Mouse (Mus musculus): ENCODE measurements around the gene Zmat5. TPM values are rescaled to one million over a fixed set of nuclear protein-coding genes. Genes with fewer than 3 reads are reported as not detected.

Gene Zmat5
- total RNA-seq, 1 experiment from 2014 or later: 8.8 TPM

GRCm38 (mm10) chr11:4760438-4760837 is 56.0 kb downstream of the Zmat5 start:
- ATAC-seq (replicated peaks; ENCODE audit: insufficient number of reproducible peaks, low FRiP score, low TSS enrichment, poor library complexity, severe bottlenecking): no peak

- ATAC-seq (replicated peaks; ENCODE audit: insufficient number of reproducible peaks, low FRiP score, low TSS enrichment, poor library complexity, severe bottlenecking): no peak
Observed at GRCm38 (mm10) chr11:4761991-4762390, 57.5 kb downstream of the Zmat5 start.

- ATAC-seq (replicated peaks; ENCODE audit: insufficient number of reproducible peaks, low FRiP score, low TSS enrichment, poor library complexity, severe bottlenecking): no peak
Observed at GRCm38 (mm10) chr11:4762511-4762910, 58.0 kb downstream of the Zmat5 start.

- ATAC-seq (replicated peaks; ENCODE audit: insufficient number of reproducible peaks, low FRiP score, low TSS enrichment, poor library complexity, severe bottlenecking): no peak
Observed at GRCm38 (mm10) chr11:4763631-4764030, 59.2 kb downstream of the Zmat5 start.

- no peak for ATAC-seq (replicated peaks; ENCODE audit: insufficient number of reproducible peaks, low FRiP score, low TSS enrichment, poor library complexity, severe bottlenecking)
Observed at GRCm38 (mm10) chr11:4764476-4764875, 60.0 kb downstream of the Zmat5 start.

GRCm38 (mm10) chr11:4768399-4768798 is 63.9 kb downstream of the Zmat5 start:
- ATAC-seq (replicated peaks; ENCODE audit: insufficient number of reproducible peaks, low FRiP score, low TSS enrichment, poor library complexity, severe bottlenecking): no peak

GRCm38 (mm10) chr11:4769293-4769692 is 64.8 kb downstream of the Zmat5 start:
- ATAC-seq (replicated peaks; ENCODE audit: insufficient number of reproducible peaks, low FRiP score, low TSS enrichment, poor library complexity, severe bottlenecking): no peak

GRCm38 (mm10) chr11:4769881-4770280 is 65.4 kb downstream of the Zmat5 start:
- no peak for ATAC-seq (replicated peaks; ENCODE audit: insufficient number of reproducible peaks, low FRiP score, low TSS enrichment, poor library complexity, severe bottlenecking)

- no peak for ATAC-seq (replicated peaks; ENCODE audit: insufficient number of reproducible peaks, low FRiP score, low TSS enrichment, poor library complexity, severe bottlenecking)
Observed at GRCm38 (mm10) chr11:4771756-4772155, 67.3 kb downstream of the Zmat5 start.

GRCm38 (mm10) chr11:4772925-4773324 is 68.4 kb downstream of the Zmat5 start:
- ATAC-seq (replicated peaks; ENCODE audit: insufficient number of reproducible peaks, low FRiP score, low TSS enrichment, poor library complexity, severe bottlenecking): no peak

- no peak for ATAC-seq (replicated peaks; ENCODE audit: insufficient number of reproducible peaks, low FRiP score, low TSS enrichment, poor library complexity, severe bottlenecking)
Observed at GRCm38 (mm10) chr11:4780927-4781326, 76.4 kb downstream of the Zmat5 start.

- ATAC-seq (replicated peaks; ENCODE audit: insufficient number of reproducible peaks, low FRiP score, low TSS enrichment, poor library complexity, severe bottlenecking): no peak
Observed at GRCm38 (mm10) chr11:4783116-4783515, 78.6 kb downstream of the Zmat5 start.

- ATAC-seq (replicated peaks; ENCODE audit: insufficient number of reproducible peaks, low FRiP score, low TSS enrichment, poor library complexity, severe bottlenecking): no peak; the same call in 1 of the 2 replicates
Observed at GRCm38 (mm10) chr11:4784629-4785142, 80.2 kb downstream of the Zmat5 start.

Other genes starting within 250 kb of the Zmat5 start
- 89.9 to 98.0 TPM (median 96.8 TPM) in 3 replicates for gene Mtmr3, start 109.8 kb upstream of the Zmat5 start, total RNA-seq (2017)
- not detected in 3 replicates for gene Gm11032, start 84.6 kb upstream of the Zmat5 start, total RNA-seq (2017)
- 7.7 to 20.2 TPM (median 10.4 TPM) in 3 replicates for gene Ascc2, start 66.9 kb upstream of the Zmat5 start, total RNA-seq (2017)
- 46.1 to 75.5 TPM (median 70.1 TPM) in 3 replicates for gene Uqcr10, start 336 bp upstream of the Zmat5 start, total RNA-seq (2017)
- 0.85 TPM in 1 of 3 replicates, not detected in the others for gene Cabp7, start 42.1 kb downstream of the Zmat5 start, total RNA-seq (2017)
- gene Nf2, start 144.9 kb downstream of the Zmat5 start, total RNA-seq (2017): 40.6 to 78.6 TPM (median 70.4 TPM) in 3 replicates
- 3.4 to 12.7 TPM (median 4.8 TPM) in 3 replicates for gene Nipsnap1, start 169.3 kb downstream of the Zmat5 start, total RNA-seq (2017)
- gene Thoc5, start 190.6 kb downstream of the Zmat5 start, total RNA-seq (2017): 32.0 to 53.6 TPM (median 48.2 TPM) in 3 replicates
- 0.38 to 0.49 TPM in 2 of 3 replicates, not detected in the other for gene Nefh, start 243.4 kb downstream of the Zmat5 start, total RNA-seq (2017)